Mouse (Mus musculus) neural tube, embryonic 11.5 days (tissue): Measurements from ENCODE around the gene Epha5. TPM values are rescaled to one million over a fixed set of nuclear protein-coding genes. Genes with fewer than 3 reads are reported as not detected.

Source experiments
- ATAC-seq: fragments of 200-750 bp; cut with Nextera tagmentation; 2 replicates; pipeline ENCODE4 v1.8.0; 2017; ENCODE audit warnings: moderate number of reproducible peaks, mild to moderate bottlenecking, moderate TSS enrichment, moderate library complexity; ENCODE audit not compliant: insufficient read depth, low FRiP score, low TSS enrichment
- DNase-seq: peaks from one replicate; pipeline ENCODE4 v3.0.0-alpha.2; 2015; ENCODE audit warnings: low spot score
- H3K27ac ChIP-seq: fragments of 300-500 bp; sonication (generic); 2 replicates; pipeline ENCODE4 v1.5.1; 2014; ENCODE audit warnings: low read depth, mild to moderate bottlenecking, low read length
- H3K27me3 ChIP-seq: fragments of 300-500 bp; sonication (generic); 2 replicates; pipeline ENCODE4 v1.6.1; 2014; ENCODE audit warnings: mild to moderate bottlenecking, low read length, mixed read lengths; ENCODE audit not compliant: control insufficient read depth, insufficient read depth
- H3K36me3 ChIP-seq: fragments of 300-500 bp; sonication (generic); 2 replicates; pipeline ENCODE4 v1.6.1; 2014; ENCODE audit warnings: mild to moderate bottlenecking, low read length, moderate library complexity, mixed read lengths; ENCODE audit not compliant: control insufficient read depth, insufficient read depth
- H3K4me1 ChIP-seq: fragments of 300-500 bp; sonication (generic); 2 replicates; pipeline ENCODE4 v1.6.1; 2014; ENCODE audit warnings: low read length, mixed read lengths; ENCODE audit not compliant: control insufficient read depth, insufficient read depth
- H3K4me2 ChIP-seq: fragments of 300-500 bp; sonication (generic); 2 replicates; pipeline ENCODE4 v1.6.1; 2014; ENCODE audit warnings: low read depth, mild to moderate bottlenecking, moderate library complexity
- H3K4me3 ChIP-seq: fragments of 300-500 bp; sonication (generic); 2 replicates; pipeline ENCODE4 v1.5.1; 2014; ENCODE audit warnings: low read depth, low read length
- H3K9ac ChIP-seq: fragments of 300-500 bp; sonication (generic); 2 replicates; pipeline ENCODE4 v1.6.1; 2014; ENCODE audit warnings: mild to moderate bottlenecking, low read length
- H3K9me3 ChIP-seq: fragments of 300-500 bp; sonication (generic); 2 replicates; pipeline ENCODE4 v1.6.1; 2016; ENCODE audit warnings: low read length; ENCODE audit not compliant: control insufficient read depth
- WGBS: fragments of 180-500 bp; shearing (Covaris S2); extraction: QIAGEN DNeasy Blood & Tissue Kit; methylation state at CpG from one replicate; pipeline ENCODE4 v1.1.7; 2014; 5-methylcytosine and 5-hydroxymethylcytosine counted together
- polyA plus RNA-seq: library from polyadenylated mRNA; unstranded; fragments of >200 nt; fragmentation: Nextera tagmentation; extraction: Ambion mirVana; gene quantifications from 2 replicates; pipeline ENCODE4 v1.2.1, GENCODE M21; 2014

The Epha5 gene
- 22.9 and 25.5 TPM in 2 replicates for polyA plus RNA-seq

DNA sequence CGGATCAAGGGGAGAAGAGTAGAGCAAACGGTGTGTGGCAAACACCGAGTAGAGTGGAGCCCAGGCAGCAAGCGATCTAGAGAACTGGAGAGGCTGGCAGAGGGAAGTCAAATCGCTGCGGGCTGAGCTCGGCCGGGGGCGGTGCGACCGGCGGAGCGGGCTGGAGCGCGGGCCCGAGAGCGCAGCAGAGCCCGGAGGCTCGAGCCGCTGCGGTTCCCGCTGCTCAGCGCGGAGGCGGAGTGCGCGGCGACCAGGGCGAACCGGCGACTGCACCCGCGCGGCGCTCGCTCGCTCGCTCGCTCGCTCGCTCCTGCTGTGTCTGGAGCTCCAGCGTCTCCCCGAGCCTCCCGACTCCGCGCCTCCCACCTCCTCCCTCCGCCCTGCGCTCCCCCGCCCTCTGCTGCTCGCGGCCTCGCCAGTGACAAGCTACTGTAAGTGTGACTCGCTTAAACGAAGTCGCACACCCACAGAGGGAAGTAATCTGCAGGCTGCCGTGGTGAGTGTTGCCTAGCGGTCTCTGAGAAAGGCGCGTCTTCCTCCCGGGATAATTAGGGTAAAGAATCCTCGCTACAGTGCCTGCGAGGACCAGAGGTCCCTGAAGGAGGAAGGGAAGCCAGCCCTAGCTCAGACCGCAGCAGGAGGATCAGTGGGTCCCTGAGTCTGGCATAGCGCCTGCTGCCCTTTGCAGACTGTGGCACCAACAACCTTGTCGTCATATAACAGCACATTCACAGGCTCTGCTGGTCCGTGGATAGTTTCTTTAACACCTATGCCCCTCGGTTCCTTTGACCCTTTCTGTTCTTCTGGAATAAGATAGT lies at the start of gene Epha5:
Gene Epha5, minus strand, starts transcription at position 321 of the 818 bp plus-strand sequence.
- DNase-seq (peak; percentile 87), ATAC-seq (peak; percentile 89)
- Histone ChIP-seq H3K27ac (peak within 1 kb of the TSS; percentile 76), H3K9ac (peak within 1 kb of the TSS; percentile 57), H3K36me3 (no peaks in the 10 kb centered on the region), H3K4me1 (0 out of 2 replicates have a peak, but pooled peaks cover 2% of the 10 kb centered on the region), H3K4me2 (peak within 1 kb of the TSS; percentile 84), H3K27me3 (peaks cover 12% of the 10 kb centered on the region; the same call in 1 of the 2 replicates), H3K9me3 (no peaks in the 10 kb centered on the region), H3K4me3 (peak within 1 kb of the TSS; percentile 61)
- under 1% methylated on average over 61 of the region's 67 CpGs for WGBS

DNA sequence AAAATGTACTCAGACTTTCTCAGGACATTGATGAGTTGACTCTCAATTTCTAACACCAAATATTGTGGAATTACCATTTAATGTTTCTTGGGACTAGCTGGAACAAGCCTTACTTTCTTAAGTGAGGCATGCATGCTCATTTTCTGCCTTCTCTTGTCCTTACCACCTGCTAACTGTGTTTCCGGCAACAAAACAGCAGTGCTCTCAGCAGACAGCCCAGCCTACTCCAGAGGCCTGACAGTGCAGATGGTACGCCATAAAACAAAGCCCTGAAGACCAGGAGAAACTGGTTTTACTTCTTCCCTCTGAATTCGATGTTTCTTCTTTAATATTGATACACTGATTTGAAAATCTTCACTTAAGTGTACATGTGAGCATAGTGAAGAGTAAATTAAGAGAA lies 39.0 kb upstream of the Epha5 start:
- DNase-seq: no peak

DNA sequence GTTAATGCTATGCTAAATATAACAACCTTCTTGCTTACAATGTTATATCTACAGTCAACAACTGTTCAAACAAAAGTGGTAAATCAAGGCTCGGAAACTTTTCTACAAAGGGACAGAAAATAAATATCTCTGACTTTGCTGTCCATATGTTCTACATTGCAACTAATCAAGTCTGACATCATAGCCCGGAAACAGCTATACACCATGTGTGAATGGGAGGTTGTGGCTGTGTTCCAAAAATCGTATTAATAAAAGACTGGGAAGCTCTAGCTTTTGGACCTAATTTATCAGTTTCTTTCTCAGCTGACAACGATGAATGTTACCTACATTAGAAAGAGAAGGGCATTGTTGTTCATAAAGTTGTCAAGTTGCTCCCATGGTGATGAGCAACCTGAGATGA lies 37.5 kb upstream of the Epha5 start:
- H3K4me1 ChIP-seq: no peaks in the 10 kb centered on the region
- H3K4me2 ChIP-seq: no peak overlapping the region
- no peaks in the 10 kb centered on the region for H3K9me3 ChIP-seq
- no peak overlapping the region for H3K4me3 ChIP-seq
- no peak overlapping the region for H3K9ac ChIP-seq
- 80% methylated on average over 4 of the region's 4 CpGs for WGBS
- H3K27me3 ChIP-seq: no peaks in the 10 kb centered on the region
- DNase-seq: no peak
- H3K36me3 ChIP-seq: no peaks in the 10 kb centered on the region
- ATAC-seq: no peak
- H3K27ac ChIP-seq: no peak overlapping the region

More for the DNA sequence above, 39.0 kb upstream of the Epha5 start:
- Histone ChIP-seq H3K9ac (no peak overlapping the region), H3K36me3 (no peaks in the 10 kb centered on the region), H3K4me2 (no peak overlapping the region), H3K4me1 (no peaks in the 10 kb centered on the region), H3K27ac (no peak overlapping the region), H3K27me3 (no peaks in the 10 kb centered on the region), H3K9me3 (no peaks in the 10 kb centered on the region), H3K4me3 (no peak overlapping the region)
- no peak for ATAC-seq
- WGBS: 26% methylated on average over 3 of the region's 3 CpGs

DNA sequence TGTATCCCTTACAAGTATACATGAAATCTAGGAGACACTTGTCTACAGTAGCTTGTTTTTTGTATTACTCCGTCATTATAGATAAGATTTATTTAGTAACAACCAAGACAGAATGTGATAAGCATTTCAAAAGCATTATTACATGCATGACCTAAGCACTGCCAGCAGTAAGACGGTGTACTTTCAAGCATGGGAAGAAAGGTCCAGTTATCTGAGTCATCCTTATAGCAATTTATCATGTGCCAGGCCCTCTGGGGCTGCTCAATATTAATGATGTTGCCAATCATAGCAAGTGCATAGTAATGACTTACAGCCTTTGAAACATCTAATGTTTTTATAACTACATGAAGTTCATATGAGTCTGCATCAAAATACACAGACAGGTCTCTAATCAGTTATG lies 36.7 kb upstream of the Epha5 start:
- H3K9me3 ChIP-seq: no peaks in the 10 kb centered on the region
- no peak overlapping the region for H3K9ac ChIP-seq
- DNase-seq: no peak
- no peak overlapping the region for H3K4me3 ChIP-seq
- no peak overlapping the region for H3K4me2 ChIP-seq
- no peaks in the 10 kb centered on the region for H3K36me3 ChIP-seq
- ATAC-seq: no peak
- WGBS: 67% methylated on average over 2 of the region's 2 CpGs
- H3K27ac ChIP-seq: no peak overlapping the region
- no peaks in the 10 kb centered on the region for H3K27me3 ChIP-seq
- no peaks in the 10 kb centered on the region for H3K4me1 ChIP-seq

DNA sequence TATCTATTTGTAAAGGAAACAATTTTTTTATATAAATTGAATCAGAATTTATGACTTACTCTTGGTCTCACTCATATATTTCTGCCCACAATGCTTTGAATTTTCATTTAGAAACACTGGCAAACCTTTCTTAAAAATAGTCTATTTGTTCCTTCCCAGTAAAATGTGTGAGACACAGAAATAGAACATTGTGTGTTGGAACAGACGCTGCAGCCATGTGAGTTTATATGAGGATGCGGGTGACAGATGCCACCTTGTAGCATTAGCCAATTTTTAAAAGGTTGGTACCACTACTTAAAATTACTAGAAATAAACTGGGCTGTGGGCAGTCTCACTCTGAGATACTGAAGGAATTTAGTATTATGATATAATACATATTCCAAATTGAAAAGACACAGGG lies 23.1 kb upstream of the Epha5 start:
- H3K4me3 ChIP-seq: no peak overlapping the region
- H3K4me1 ChIP-seq: no peaks in the 10 kb centered on the region
- no peaks in the 10 kb centered on the region for H3K36me3 ChIP-seq
- no peak overlapping the region for H3K4me2 ChIP-seq
- no peak overlapping the region for H3K27ac ChIP-seq
- ATAC-seq (no peak), DNase-seq (no peak)
- no peaks in the 10 kb centered on the region for H3K27me3 ChIP-seq
- WGBS: 93% methylated on average over 2 of the region's 2 CpGs
- H3K9me3 ChIP-seq: no peaks in the 10 kb centered on the region
- no peak overlapping the region for H3K9ac ChIP-seq

DNA sequence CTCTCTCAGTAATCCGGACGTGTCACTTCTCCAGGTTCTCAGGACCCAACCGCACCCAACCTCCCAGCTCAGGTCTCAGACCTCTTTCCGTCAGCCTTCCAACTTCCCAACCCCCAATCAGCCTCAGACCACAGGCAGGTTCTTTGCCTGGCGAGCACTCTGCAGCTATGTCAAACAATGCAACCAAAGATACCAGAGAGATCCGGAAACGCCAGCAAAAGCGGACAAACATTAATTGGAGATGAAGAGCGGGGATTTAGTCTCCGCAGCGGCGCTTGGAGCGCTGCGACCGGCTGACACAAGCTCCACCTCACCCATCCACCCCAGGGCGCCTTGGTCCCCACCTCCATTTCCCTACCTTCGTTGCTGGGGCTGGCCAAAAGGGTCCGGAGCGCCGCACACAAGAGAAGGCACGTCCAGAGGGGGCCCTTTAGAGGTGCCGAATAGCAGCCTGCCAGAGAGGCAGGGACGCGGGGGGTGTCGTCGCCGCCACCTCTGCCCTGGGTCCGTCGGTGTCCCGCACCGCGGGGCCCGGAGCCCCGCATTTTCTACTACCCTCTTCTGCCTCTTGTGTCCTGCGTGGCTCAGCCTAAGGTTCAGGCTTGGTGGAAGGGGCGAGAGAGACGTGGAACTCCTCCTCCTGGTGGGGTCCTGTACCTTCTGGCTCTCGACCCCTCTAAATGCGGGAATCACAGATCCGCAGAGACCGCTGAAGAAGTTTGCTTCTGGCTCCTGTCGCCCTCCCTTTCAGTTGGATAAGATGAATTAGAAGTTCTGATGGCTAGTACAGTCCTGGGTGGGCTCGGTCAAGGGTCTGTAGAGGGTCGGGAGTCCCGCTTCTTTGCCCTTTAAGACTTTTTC lies 991 bp downstream of the Epha5 start:
- Histone ChIP-seq H3K9me3 (no peaks in the 10 kb centered on the region), H3K4me2 (peak overlapping the region; percentile 84), H3K36me3 (no peaks in the 10 kb centered on the region), H3K27me3 (peaks cover 12% of the 10 kb centered on the region; the same call in 1 of the 2 replicates), H3K4me3 (peak overlapping the region; percentile 61), H3K9ac (peak overlapping the region; percentile 57), H3K27ac (peak overlapping the region; percentile 2), H3K4me1 (0 out of 2 replicates have a peak, but pooled peaks cover 2% of the 10 kb centered on the region)
- no peak for ATAC-seq
- WGBS: under 1% methylated on average over 45 of the region's 45 CpGs
- peak; percentile 57 for DNase-seq

DNA sequence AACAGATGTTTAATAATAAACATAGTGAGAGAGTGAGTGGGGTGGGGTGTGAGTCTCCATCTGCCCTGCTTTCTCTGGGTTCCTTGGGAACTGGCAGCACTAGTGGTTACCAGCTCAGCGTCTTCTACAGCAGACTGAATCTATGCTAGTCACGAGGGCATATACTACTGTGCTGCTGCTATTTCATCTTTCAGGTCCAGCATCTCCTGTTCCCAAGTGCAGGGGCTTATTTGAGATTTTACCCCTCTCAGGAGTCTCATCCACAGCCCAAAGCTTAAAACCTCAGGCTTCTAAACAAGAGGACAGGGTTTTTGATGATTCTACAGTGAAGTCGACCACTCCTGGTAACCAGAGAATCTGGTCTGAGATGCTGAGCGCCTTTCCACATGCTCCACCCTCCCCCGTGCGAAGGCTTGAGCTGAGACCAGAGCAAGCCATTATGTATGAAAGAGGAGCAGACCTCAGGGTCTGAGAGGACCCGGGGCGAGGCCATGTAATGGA lies 2.2 kb downstream of the Epha5 start:
- H3K36me3 ChIP-seq: no peaks in the 10 kb centered on the region
- no peaks in the 10 kb centered on the region for H3K9me3 ChIP-seq
- peak overlapping the region; percentile 61 for H3K4me3 ChIP-seq
- H3K4me2 ChIP-seq: peak overlapping the region; percentile 84
- DNase-seq (peak; percentile 14), ATAC-seq (no peak)
- peaks cover 12% of the 10 kb centered on the region; the same call in 1 of the 2 replicates for H3K27me3 ChIP-seq
- WGBS: 2% methylated on average over 8 of the region's 8 CpGs
- H3K4me1 ChIP-seq: 0 out of 2 replicates have a peak, but pooled peaks cover 2% of the 10 kb centered on the region
- no peak overlapping the region for H3K27ac ChIP-seq
- peak overlapping the region; percentile 57 for H3K9ac ChIP-seq

DNA sequence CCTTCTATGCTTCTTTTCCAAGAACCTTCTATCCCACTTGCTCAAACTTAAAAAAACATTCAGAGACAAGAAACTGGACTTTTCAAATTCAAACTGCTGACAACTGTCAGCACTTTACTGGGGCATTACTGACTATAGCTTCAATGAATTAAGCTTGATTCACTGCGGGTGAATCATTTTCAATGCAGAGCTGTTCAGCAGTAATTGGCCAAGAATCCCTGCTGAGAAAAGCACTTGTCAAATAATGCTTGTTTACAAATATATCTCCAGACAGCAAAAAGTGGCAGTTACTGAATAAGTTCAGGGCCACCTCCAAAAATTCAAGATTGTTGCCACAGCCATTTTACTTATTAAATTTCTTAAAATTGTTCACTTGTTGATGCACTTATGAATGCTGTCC lies 4.2 kb downstream of the Epha5 start:
- H3K4me3 ChIP-seq: no peak overlapping the region
- H3K9ac ChIP-seq: no peak overlapping the region
- ATAC-seq (no peak), DNase-seq (no peak)
- H3K36me3 ChIP-seq: no peaks in the 10 kb centered on the region
- H3K4me2 ChIP-seq: 0 out of 2 replicates have a peak overlapping the region, but pooled peaks have one; percentile 2
- 6% methylated on average over 1 of the region's 1 CpGs for WGBS
- peaks cover 15% of the 10 kb centered on the region; the same call in 1 of the 2 replicates for H3K27me3 ChIP-seq
- no peaks in the 10 kb centered on the region for H3K9me3 ChIP-seq
- H3K27ac ChIP-seq: no peak overlapping the region
- H3K4me1 ChIP-seq: 0 out of 2 replicates have a peak, but pooled peaks cover 2% of the 10 kb centered on the region
